Comparison of ENCODE assay signal across 10 mouse cellular contexts in genomic region chr2:68408271-68408980, GRCm38 (mm10).
A peak's percentile ranks its signal among the peaks of the same experiment; 100 is the strongest.
DNase-seq lines count a peak whose midpoint lies in the region; ATAC-seq and TF ChIP-seq lines count a peak whose summit lies in the region.
"Had no signal": no experiment of that assay in that cellular context is flagged by ENCODE, and none has a peak within 500 bp of the region (broad histone marks: within the 10 kb centered on the region; RNA-seq: fewer than 3 reads in every experiment).

No protein-coding gene starts in this region.

- no peak for TF ChIP-seq CTCF in intestine, postnatal 0 days (IDR thresholded peaks at IDR 0.05; ENCODE audit: low read depth)

- no peaks in the 10 kb centered on the region for H3K27me3 ChIP-seq in kidney, embryonic 15.5 days
- H3K27me3 ChIP-seq in forebrain, embryonic 11.5 days (ENCODE audit: control insufficient read depth, insufficient read depth, low read length) = no peaks in the 10 kb centered on the region
- H3K27me3 ChIP-seq in intestine, postnatal 0 days (replicated peaks; ENCODE audit: control insufficient read depth, insufficient read depth, low read length) = no peaks in the 10 kb centered on the region
- H3K27me3 ChIP-seq: liver, embryonic 13.5 days had no signal

- no peak for ATAC-seq in kidney, embryonic 15.5 days (replicated peaks; ENCODE audit: low FRiP score)
- no peak for ATAC-seq in forebrain, embryonic 11.5 days (replicated peaks; ENCODE audit: low FRiP score)
- ATAC-seq in intestine, postnatal 0 days = no peak

- 54% methylated on average over 17 of the region's 17 CpGs for WGBS in kidney, embryonic 15.5 days
- WGBS in forebrain, embryonic 11.5 days = 51% methylated on average over 17 of the region's 17 CpGs
- WGBS in intestine, postnatal 0 days = 55% methylated on average over 17 of the region's 17 CpGs

- DNase-seq in kidney, postnatal 36 days = no peak
- peak; percentile 42 for DNase-seq in embryo, embryonic 10 days (ENCODE audit: low spot score)
- no peak for DNase-seq in forebrain, embryonic 11.5 days (ENCODE audit: low spot score)
- no peak for DNase-seq in urinary bladder, adult 2 months (ENCODE audit: low spot score)
- DNase-seq in thymus, postnatal 10 days (ENCODE audit: low spot score in 2 of 2) = no peak
- DNase-seq: gastrocnemius, postnatal 14 days; liver, embryonic 13.5 days; thymus, adult 2 months had no signal

- H3K4me1 ChIP-seq in kidney, embryonic 15.5 days = peaks cover 72% of the 10 kb centered on the region
- peaks cover 29% of the 10 kb centered on the region for H3K4me1 ChIP-seq in forebrain, embryonic 11.5 days (replicated peaks; ENCODE audit: control insufficient read depth, insufficient read depth, low read length)
- H3K4me1 ChIP-seq in intestine, postnatal 0 days (replicated peaks; ENCODE audit: control insufficient read depth, insufficient read depth, low read length) = 0 out of 2 replicates have a peak, but pooled peaks cover 3% of the 10 kb centered on the region

- H3K4me3 ChIP-seq in kidney, embryonic 15.5 days (replicated peaks) = no peak overlapping the region
- no peak overlapping the region for H3K4me3 ChIP-seq in forebrain, embryonic 11.5 days (ENCODE audit: low read depth, low read length)
- no peak overlapping the region for H3K4me3 ChIP-seq in intestine, postnatal 0 days (ENCODE audit: low read depth, low read length)
- H3K4me3 ChIP-seq: liver, embryonic 13.5 days had no signal

- H3K9me3 ChIP-seq in kidney, embryonic 15.5 days (replicated peaks) = no peaks in the 10 kb centered on the region
- no peaks in the 10 kb centered on the region for H3K9me3 ChIP-seq in forebrain, embryonic 11.5 days (ENCODE audit: control insufficient read depth, low read length)
- H3K9me3 ChIP-seq in intestine, postnatal 0 days (ENCODE audit: control insufficient read depth) = no peaks in the 10 kb centered on the region
- H3K9me3 ChIP-seq: liver, embryonic 13.5 days had no signal

- H3K9ac ChIP-seq in kidney, embryonic 15.5 days = no peak overlapping the region
- H3K9ac ChIP-seq in forebrain, embryonic 11.5 days (ENCODE audit: low read length) = no peak overlapping the region
- H3K9ac ChIP-seq in intestine, postnatal 0 days (ENCODE audit: low read depth, low read length) = 0 out of 2 replicates have a peak overlapping the region, but pooled peaks have one; percentile 22
- H3K9ac ChIP-seq: liver, embryonic 13.5 days had no signal

- no peaks in the 10 kb centered on the region for H3K36me3 ChIP-seq in kidney, embryonic 15.5 days
- H3K36me3 ChIP-seq in forebrain, embryonic 11.5 days (ENCODE audit: control insufficient read depth, insufficient read depth, low read length) = no peaks in the 10 kb centered on the region
- no peaks in the 10 kb centered on the region for H3K36me3 ChIP-seq in intestine, postnatal 0 days (ENCODE audit: control insufficient read depth, insufficient read depth)
- H3K36me3 ChIP-seq: liver, embryonic 13.5 days had no signal

- peak overlapping the region; percentile 33 for H3K27ac ChIP-seq in kidney, embryonic 15.5 days
- 0 out of 2 replicates have a peak overlapping the region, but pooled peaks have one; percentile 2 for H3K27ac ChIP-seq in forebrain, embryonic 11.5 days (ENCODE audit: low read depth, low read length)
- H3K27ac ChIP-seq in intestine, postnatal 0 days (ENCODE audit: low read depth, low read length) = no peak overlapping the region
- H3K27ac ChIP-seq: liver, embryonic 13.5 days had no signal

- no peak overlapping the region for H3K4me2 ChIP-seq in kidney, embryonic 15.5 days
- H3K4me2 ChIP-seq in forebrain, embryonic 11.5 days (ENCODE audit: low read depth, low read length, severe bottlenecking) = no peak overlapping the region
- H3K4me2 ChIP-seq in intestine, postnatal 0 days (replicated peaks; ENCODE audit: low read depth) = no peak overlapping the region; the same call in 1 of the 2 replicates
- H3K4me2 ChIP-seq: liver, embryonic 13.5 days had no signal
